Mouse (Mus musculus) forebrain, embryonic 12.5 days (tissue): ENCODE data around the gene Acin1. TPM values are rescaled to one million over a fixed set of nuclear protein-coding genes. Genes with fewer than 3 reads are reported as not detected.

Experiments
- ATAC-seq: fragments of 200-750 bp; cut with Nextera tagmentation; 2 replicates; pipeline ENCODE4 v1.8.0; 2017; ENCODE audit warnings: moderate TSS enrichment; ENCODE audit not compliant: low FRiP score
- H3K27ac ChIP-seq: fragments of 300-500 bp; sonication (generic); 2 replicates; pipeline ENCODE4 v1.5.1; 2016; ENCODE audit warnings: mild to moderate bottlenecking
- H3K27me3 ChIP-seq: fragments of 300-500 bp; sonication (generic); 2 replicates; pipeline ENCODE4 v1.6.1; 2016; ENCODE audit warnings: mild to moderate bottlenecking
- H3K36me3 ChIP-seq: fragments of 300-500 bp; sonication (generic); replicated peaks from 2 replicates; pipeline ENCODE4 v1.6.1; 2016; ENCODE audit warnings: mild to moderate bottlenecking
- H3K4me1 ChIP-seq: fragments of 300-500 bp; sonication (generic); 2 replicates; pipeline ENCODE4 v1.6.1; 2016
- H3K4me2 ChIP-seq: fragments of 300-500 bp; sonication (generic); 2 replicates; pipeline ENCODE4 v1.6.1; 2016; ENCODE audit warnings: mild to moderate bottlenecking, moderate library complexity
- H3K4me3 ChIP-seq: fragments of 300-500 bp; sonication (generic); replicated peaks from 2 replicates; pipeline ENCODE4 v1.5.1; 2016; ENCODE audit warnings: mild to moderate bottlenecking
- H3K9ac ChIP-seq: fragments of 300-500 bp; sonication (generic); 2 replicates; pipeline ENCODE4 v1.6.1; 2016; ENCODE audit warnings: mild to moderate bottlenecking
- H3K9me3 ChIP-seq: fragments of 300-500 bp; sonication (generic); 2 replicates; pipeline ENCODE4 v1.6.1; 2016
- WGBS: fragments of 180-500 bp; shearing (Covaris S2); methylation state at CpG from one replicate; pipeline ENCODE4 v1.1.7; 2016; 5-methylcytosine and 5-hydroxymethylcytosine counted together
- polyA plus RNA-seq: library from polyadenylated mRNA; unstranded; fragments of >200 nt; fragmentation: Nextera tagmentation; extraction: Ambion mirVana; gene quantifications from 2 replicates; pipeline ENCODE4 v1.2.1, GENCODE M21; 2016

The Acin1 gene
- polyA plus RNA-seq, 1 experiment from 2014 or later, result 188 TPM

DNA sequence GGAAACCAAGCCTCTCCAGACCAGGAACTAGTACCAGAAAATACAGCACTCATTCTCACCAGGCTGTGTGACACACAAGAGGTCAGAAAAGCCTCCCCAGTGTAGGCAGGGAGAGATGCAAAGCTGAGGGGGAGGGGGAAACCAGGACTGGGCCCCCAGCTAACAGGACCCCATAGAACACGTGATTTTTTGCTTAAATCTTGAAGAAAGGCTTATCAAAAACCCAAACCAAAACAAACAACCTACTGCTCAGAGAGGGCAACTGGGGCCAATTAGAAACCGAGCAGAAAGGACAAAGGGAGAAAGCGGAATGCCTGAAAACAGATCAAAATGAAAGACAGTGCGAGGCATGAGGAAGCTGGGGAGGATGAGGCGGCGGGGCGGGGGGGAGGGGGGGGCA is 33.9 kb downstream of the Acin1 start:
- 0% methylated on average over 7 of the region's 7 CpGs for WGBS
- H3K27me3 ChIP-seq, result no peaks in the 10 kb centered on the region
- H3K9me3 ChIP-seq, result no peaks in the 10 kb centered on the region
- H3K4me3 ChIP-seq, result peak overlapping the region; percentile 62
- ATAC-seq, result peak; percentile 36; the same call in 1 of the 2 replicates
- peaks cover 51% of the 10 kb centered on the region for H3K4me1 ChIP-seq
- H3K36me3 ChIP-seq, result peaks cover 62% of the 10 kb centered on the region
- H3K4me2 ChIP-seq, result peak overlapping the region; percentile 92
- peak overlapping the region; percentile 90 for H3K27ac ChIP-seq
- peak overlapping the region; percentile 92 for H3K9ac ChIP-seq

DNA sequence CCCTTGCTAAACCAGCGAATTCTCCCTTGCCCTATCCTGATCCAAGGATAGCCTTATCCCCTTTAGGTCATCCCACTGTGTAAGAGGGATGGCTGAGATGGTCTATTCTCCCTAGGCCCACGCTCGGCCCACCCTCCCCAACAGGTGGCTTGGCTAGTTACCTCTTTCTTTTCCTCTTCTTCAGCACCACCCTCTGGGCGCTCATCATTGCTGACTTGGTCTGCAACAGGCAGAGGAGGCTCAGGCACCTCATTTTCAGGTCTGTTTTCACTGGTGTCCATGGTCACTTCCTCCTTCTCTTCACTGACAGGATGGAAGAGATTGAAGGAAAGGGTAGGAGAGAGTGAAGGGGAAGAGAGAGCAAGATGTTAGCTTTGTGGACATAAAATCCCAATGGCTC is 35.2 kb downstream of the Acin1 start:
- Histone ChIP-seq H3K4me2 (peak overlapping the region; percentile 92), H3K4me3 (peak overlapping the region; percentile 5; the same call in 1 of the 2 replicates), H3K4me1 (peaks cover 51% of the 10 kb centered on the region), H3K9ac (0 out of 2 replicates have a peak overlapping the region, but pooled peaks have one; percentile 25), H3K27me3 (no peaks in the 10 kb centered on the region), H3K9me3 (no peaks in the 10 kb centered on the region), H3K36me3 (peaks cover 63% of the 10 kb centered on the region), H3K27ac (peak overlapping the region; percentile 43)
- 77% methylated on average over 4 of the region's 4 CpGs for WGBS
- no peak for ATAC-seq

DNA sequence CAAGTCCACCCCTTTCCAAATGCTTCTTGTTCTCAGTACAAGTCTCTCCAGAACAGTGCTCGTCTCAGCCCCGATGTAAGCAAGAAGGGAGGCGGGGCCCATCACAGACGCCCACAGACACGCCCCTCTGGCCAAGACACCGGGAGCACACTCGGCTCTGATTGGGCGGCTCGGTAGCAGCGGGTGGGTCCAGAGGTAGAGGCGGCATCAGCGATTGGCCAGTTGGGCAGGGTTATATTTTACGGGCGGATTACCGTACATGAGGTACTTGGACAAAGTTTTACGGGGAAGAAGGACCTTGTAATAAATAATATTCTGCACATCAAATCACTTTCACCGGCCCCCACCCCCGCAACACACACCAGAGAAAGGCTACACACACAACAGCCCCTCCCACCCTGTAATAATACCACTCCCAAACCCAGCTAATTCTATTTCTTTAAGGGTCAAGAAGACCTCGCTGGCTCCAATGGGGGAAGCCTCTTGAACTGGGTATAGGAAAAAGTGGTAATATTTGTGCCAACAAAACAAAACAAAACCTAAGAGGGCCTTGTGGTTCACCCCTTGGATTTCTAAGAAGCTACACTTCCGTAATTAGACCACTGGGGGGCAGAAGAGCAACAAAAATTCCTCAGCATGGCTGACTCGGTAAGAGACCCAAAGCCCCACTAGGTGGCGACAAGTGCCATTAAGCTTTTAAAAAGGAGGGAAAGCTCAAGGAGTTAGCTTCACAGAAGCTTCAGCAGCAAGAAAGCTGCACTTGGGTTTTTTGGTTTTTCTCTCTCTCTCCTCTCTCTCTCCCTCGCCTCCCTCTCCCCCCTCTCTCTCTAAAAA is 35.9 kb downstream of the Acin1 start:
- Histone ChIP-seq H3K27me3 (no peaks in the 10 kb centered on the region), H3K9ac (0 out of 2 replicates have a peak overlapping the region, but pooled peaks have one; percentile 25), H3K4me3 (no peak overlapping the region), H3K27ac (peak overlapping the region; percentile 43), H3K9me3 (no peaks in the 10 kb centered on the region), H3K36me3 (peaks cover 63% of the 10 kb centered on the region), H3K4me2 (peak overlapping the region; percentile 92), H3K4me1 (peaks cover 51% of the 10 kb centered on the region)
- peak; percentile 39; the same call in 1 of the 2 replicates for ATAC-seq
- WGBS, result 62% methylated on average over 23 of the region's 23 CpGs

DNA sequence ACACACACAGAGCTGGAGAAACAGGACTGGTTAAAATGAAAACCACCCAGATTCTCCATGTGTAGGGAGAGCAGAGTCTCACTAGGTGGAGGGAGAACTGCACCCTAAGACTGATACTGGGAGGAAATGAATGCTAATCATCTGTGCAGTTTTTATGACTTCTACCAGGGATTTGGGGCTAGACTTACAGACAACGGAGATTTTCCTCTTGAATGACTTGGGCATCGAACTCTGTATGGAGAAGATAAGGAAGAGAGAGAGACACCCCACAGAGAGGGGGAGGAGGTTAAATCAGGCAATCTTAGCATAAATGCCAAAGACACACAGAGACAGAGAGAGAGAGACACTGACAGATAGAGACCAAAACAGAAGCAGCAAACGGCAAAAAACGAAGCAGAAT is 38.8 kb downstream of the Acin1 start:
- peaks cover 42% of the 10 kb centered on the region for H3K4me1 ChIP-seq
- peaks cover 86% of the 10 kb centered on the region for H3K36me3 ChIP-seq
- no peak overlapping the region for H3K4me3 ChIP-seq
- ATAC-seq, result no peak
- no peaks in the 10 kb centered on the region for H3K27me3 ChIP-seq
- H3K27ac ChIP-seq, result no peak overlapping the region
- H3K9me3 ChIP-seq, result no peaks in the 10 kb centered on the region
- H3K9ac ChIP-seq, result no peak overlapping the region; the same call in 1 of the 2 replicates
- 83% methylated on average over 4 of the region's 4 CpGs for whole genome bisulfite sequencing
- no peak overlapping the region for H3K4me2 ChIP-seq

DNA sequence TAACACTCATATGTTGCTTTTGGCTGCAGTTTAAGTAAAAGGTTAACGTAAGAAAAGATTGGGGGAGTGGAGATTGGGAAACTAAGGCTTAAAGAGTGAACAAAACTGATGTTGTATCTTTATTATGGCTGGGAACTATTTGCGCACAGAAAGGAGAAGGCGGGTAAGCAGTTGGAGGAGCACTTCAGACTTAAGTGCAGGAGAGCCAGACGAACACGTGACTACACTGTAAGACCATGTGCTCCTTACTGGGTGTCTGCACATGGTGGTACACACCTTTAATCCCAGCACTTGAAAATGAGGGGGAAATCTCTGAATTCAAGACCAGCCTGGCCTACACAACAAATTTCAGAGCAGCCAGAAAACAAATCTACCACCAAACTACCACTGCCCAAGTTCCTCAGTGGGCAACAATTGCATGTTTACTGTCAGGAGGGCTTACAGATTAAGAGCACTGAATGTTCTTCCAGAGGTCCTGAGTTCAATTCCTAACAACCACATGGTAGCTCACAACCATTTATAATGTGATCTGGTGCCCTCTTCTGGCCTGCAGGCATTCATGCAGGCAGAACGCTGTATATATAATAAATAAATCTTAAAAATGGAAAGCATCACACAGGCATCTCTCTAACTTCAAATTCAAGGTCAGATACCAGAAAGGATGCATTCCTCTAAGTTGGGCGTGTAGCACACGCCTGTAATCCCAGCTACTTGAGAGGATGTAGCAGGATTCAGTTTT is 39.7 kb downstream of the Acin1 start:
- H3K4me2 ChIP-seq, result no peak overlapping the region
- no peak overlapping the region for H3K4me3 ChIP-seq
- H3K27me3 ChIP-seq, result no peaks in the 10 kb centered on the region
- H3K4me1 ChIP-seq, result peaks cover 35% of the 10 kb centered on the region
- H3K9me3 ChIP-seq, result no peaks in the 10 kb centered on the region
- 89% methylated on average over 8 of the region's 8 CpGs for WGBS
- peaks cover 94% of the 10 kb centered on the region for H3K36me3 ChIP-seq
- no peak overlapping the region for H3K27ac ChIP-seq
- no peak overlapping the region for H3K9ac ChIP-seq
- ATAC-seq, result no peak

DNA sequence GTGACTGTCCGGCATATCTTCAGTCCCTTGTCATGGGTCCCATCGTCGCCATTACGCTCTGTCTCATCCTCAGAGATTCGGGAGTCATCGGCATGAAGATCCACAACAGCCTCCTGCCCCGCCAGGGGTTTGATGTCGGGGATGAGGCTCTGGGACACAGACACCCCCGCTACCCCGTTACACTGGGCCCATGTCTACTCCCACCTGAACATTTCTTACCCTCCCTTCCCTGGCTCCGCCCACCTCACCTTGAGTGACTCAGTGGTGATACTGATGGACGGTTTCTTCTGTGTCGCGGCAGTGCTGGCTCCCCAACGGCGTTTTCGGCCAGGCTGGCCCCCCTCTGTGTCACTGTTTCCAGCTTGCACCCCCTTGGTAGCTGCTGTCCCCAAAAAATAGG is 40.3 kb downstream of the Acin1 start:
- H3K27ac ChIP-seq, result no peak overlapping the region
- no peak overlapping the region for H3K9ac ChIP-seq
- H3K27me3 ChIP-seq, result no peaks in the 10 kb centered on the region
- H3K4me2 ChIP-seq, result no peak overlapping the region
- no peak for ATAC-seq
- H3K36me3 ChIP-seq, result peaks cover 90% of the 10 kb centered on the region
- no peak overlapping the region for H3K4me3 ChIP-seq
- H3K9me3 ChIP-seq, result no peaks in the 10 kb centered on the region
- 94% methylated on average over 17 of the region's 17 CpGs for WGBS
- peaks cover 28% of the 10 kb centered on the region for H3K4me1 ChIP-seq

DNA sequence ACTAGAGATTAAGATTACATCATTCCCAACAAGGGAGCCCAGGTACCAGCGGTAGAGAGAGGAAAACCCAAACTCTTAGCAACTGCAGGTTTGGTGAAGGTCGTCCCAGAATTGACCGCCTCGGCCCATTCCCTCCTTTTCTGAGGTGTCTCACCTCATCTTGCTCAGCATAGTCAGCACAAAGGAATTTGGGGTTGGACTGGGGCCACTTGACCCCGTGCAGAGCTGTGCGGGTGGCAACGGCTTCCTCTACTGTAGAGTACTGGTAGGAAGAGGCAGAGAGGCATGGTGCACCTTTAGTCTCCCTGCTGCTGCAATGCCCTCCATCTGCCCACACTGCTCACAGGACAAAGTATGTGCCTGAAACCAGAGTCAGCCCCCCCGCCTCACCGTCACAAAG is 42.4 kb downstream of the Acin1 start:
- Histone ChIP-seq H3K36me3 (peaks cover 70% of the 10 kb centered on the region), H3K4me3 (no peak overlapping the region), H3K4me1 (peaks cover 26% of the 10 kb centered on the region), H3K9me3 (no peaks in the 10 kb centered on the region), H3K9ac (no peak overlapping the region), H3K27ac (no peak overlapping the region), H3K4me2 (no peak overlapping the region), H3K27me3 (no peaks in the 10 kb centered on the region)
- ATAC-seq, result no peak
- WGBS, result 93% methylated on average over 9 of the region's 9 CpGs

DNA sequence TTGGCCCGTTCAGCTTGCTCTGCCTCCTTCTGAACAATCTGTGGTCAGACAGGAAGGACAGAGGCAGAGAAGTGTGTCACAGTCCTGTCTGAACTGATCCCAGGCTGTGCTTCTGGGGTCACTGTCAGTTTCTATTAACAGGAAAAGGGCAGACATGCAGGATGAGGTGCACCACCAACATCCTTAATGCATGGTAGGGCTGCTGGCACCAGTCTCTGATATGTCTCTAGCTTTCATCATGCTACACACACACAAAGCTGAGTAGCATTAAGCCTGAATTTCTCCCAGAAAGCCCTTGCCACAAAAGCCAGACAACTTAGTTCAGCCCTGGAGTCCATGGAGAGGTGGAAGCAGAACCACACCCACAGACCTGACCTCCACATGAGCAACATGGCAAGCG is 43.7 kb downstream of the Acin1 start:
- Histone ChIP-seq H3K27ac (no peak overlapping the region), H3K9ac (no peak overlapping the region), H3K4me3 (no peak overlapping the region), H3K9me3 (no peaks in the 10 kb centered on the region), H3K27me3 (no peaks in the 10 kb centered on the region), H3K36me3 (peaks cover 66% of the 10 kb centered on the region), H3K4me2 (no peak overlapping the region), H3K4me1 (peaks cover 22% of the 10 kb centered on the region)
- WGBS, result 91% methylated on average over 2 of the region's 2 CpGs
- ATAC-seq, result no peak

DNA sequence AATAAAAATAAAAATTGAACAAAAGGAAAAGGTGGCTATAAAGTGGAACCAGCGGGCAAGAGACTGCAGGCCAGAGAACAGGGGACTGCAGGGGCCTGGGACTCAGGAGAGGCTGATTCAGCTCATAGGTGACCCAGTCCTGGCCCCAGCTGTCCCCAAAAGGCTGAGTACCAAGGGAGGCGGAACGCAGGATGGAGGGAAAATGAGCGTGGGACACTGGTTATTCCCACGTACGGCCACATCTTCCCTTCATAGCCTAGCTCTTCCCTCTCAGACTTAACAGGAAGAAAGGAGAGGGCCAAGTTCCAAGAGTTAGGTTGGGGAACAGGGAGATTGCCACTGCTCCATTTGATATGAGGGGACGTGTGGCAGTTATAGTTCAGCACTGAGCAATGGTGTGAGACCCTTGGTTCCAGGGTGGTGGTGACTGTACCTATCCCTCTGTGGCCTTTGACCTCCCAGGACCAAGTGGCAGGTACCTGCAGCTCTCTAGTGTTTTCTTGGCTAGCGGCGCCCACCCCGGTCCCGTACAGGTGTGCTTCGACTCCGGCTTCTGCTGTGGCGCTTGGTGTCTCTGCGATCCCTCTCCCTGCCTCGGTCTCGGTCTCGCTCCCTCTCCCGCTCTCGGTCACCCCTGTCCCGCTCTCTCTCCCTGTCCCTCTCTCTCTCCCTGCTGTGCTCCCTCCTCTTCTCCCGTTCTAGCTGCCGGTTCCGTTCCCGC is 44.3 kb downstream of the Acin1 start:
- Histone ChIP-seq H3K4me3 (no peak overlapping the region), H3K36me3 (peaks cover 64% of the 10 kb centered on the region), H3K27ac (no peak overlapping the region), H3K9me3 (no peaks in the 10 kb centered on the region), H3K27me3 (no peaks in the 10 kb centered on the region), H3K9ac (no peak overlapping the region), H3K4me2 (no peak overlapping the region), H3K4me1 (peaks cover 22% of the 10 kb centered on the region)
- no peak for ATAC-seq
- WGBS, result 73% methylated on average over 25 of the region's 25 CpGs

DNA sequence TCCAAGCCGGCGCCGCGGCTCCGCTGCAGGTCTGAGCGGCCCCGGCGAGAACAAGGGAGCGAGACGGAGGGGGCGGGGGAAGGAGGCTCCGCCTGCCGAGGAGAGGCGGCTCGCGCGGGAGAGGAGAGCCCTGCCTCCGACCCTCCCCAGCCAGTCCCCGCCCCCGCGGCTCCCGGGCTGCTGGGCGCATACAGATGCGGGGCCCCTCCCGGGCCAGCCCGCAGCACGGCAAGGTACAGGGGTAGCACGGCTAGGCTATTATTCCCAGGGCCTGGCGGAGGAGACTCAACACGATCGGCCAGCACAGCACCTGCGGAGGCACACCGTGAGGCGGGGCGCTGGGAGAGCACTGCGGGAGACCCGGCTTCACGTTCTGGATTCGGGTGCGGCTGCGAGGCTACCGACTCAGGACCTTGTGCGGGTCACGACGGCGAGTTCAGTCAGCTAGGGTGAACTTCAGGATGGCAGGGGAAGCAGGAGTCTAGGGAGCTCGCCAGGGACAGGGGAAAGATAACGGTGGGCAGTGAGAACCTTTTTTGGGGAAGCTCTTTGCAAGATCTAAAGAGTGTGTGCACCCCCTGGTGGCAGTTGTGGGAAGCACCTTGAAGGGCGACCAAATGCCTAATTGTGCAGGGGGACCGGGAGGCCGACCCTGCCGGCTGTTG is 45.3 kb downstream of the Acin1 start, which contains the start of gene Cdh24:
Gene Cdh24, minus strand, starts transcription at position 60 of the 665 bp plus-strand sequence.
- Histone ChIP-seq H3K4me1 (peaks cover 22% of the 10 kb centered on the region), H3K9me3 (no peaks in the 10 kb centered on the region), H3K27me3 (no peaks in the 10 kb centered on the region), H3K4me2 (peak within 1 kb of the TSS; percentile 97), H3K36me3 (peaks cover 64% of the 10 kb centered on the region), H3K27ac (peak within 1 kb of the TSS; percentile 91), H3K9ac (peak within 1 kb of the TSS; percentile 96), H3K4me3 (peak within 1 kb of the TSS; percentile 84)
- ATAC-seq, result peak; percentile 92
- under 1% methylated on average over 45 of the region's 52 CpGs for WGBS

DNA sequence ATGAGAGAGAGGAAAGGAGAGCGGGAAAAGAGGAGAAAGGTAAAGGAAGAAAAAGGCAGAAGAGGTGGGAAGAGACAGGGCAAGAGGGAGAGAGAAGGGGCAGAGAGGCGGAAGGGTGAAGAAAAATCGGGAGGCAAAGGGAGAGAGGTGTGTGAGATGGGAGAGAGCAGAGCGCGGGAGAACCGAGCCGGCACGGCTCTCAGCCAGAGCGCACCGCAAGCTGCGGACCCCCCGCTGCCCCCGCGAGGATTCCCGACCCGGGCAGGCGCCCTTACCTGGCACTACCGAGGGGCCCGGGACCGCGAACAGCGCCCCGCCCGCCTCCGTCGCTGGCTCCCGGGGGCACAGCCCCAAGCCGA is 45.8 kb downstream of the Acin1 start, which contains the start of gene Gm17606:
Gene Gm17606, plus strand, starts transcription at position 7 of the 359 bp plus-strand sequence.
- Histone ChIP-seq H3K9me3 (no peaks in the 10 kb centered on the region), H3K36me3 (peaks cover 64% of the 10 kb centered on the region), H3K27me3 (no peaks in the 10 kb centered on the region), H3K4me2 (peak within 1 kb of the TSS; percentile 97), H3K4me1 (peaks cover 22% of the 10 kb centered on the region), H3K4me3 (peak within 1 kb of the TSS; percentile 84), H3K27ac (peak within 1 kb of the TSS; percentile 91), H3K9ac (peak within 1 kb of the TSS; percentile 96)
- WGBS, result under 1% methylated on average over 23 of the region's 28 CpGs
- no peak for ATAC-seq
